In genomic region chr1:86526789-86527598, GRCm38 (mm10) we compare ENCODE assay signal across 8 mouse cellular contexts. TPM values are rescaled to one million over a fixed set of nuclear protein-coding genes. Genes with fewer than 3 reads are reported as not detected.
DNase-seq lines count a peak whose midpoint lies in the region; ATAC-seq and TF ChIP-seq lines count a peak whose summit lies in the region.

No protein-coding gene starts in this region.

- peak in 1 of 2 experiments; percentile 49 for DNase-seq in spleen, adult 2 months (ENCODE audit: low read depth in 1 of 2, low spot score in 2 of 2)
- no peak for DNase-seq in spleen, adult 12 weeks (ENCODE audit: low spot score)
- DNase-seq in embryonic facial prominence, embryonic 10.5 days (ENCODE audit: low spot score) = peak; percentile 64
- peak; percentile 54 to 61 for DNase-seq in heart, postnatal 10 days
- peak; percentile 40 for DNase-seq in layer of hippocampus, adult 9-11 months
- peak; percentile 55 for DNase-seq in midbrain, embryonic 10.5 days (ENCODE audit: low spot score)
- peak; percentile 47 for DNase-seq in stomach, postnatal 0 days (ENCODE audit: low spot score)

- peaks cover 8% of the 10 kb centered on the region for H3K36me3 ChIP-seq in spleen, adult 2 months (ENCODE audit: control insufficient read depth, insufficient read depth, low read length)
- H3K36me3 ChIP-seq in embryonic facial prominence, embryonic 10.5 days (replicated peaks) = peaks cover 42% of the 10 kb centered on the region
- H3K36me3 ChIP-seq in midbrain, embryonic 10.5 days = peaks cover 37% of the 10 kb centered on the region
- peaks cover 9% of the 10 kb centered on the region; the same call in 1 of the 2 replicates for H3K36me3 ChIP-seq in stomach, postnatal 0 days (ENCODE audit: control insufficient read depth, insufficient read depth, low read length)

- peak overlapping the region; percentile 82 for H3K4me2 ChIP-seq in stomach, postnatal 0 days (replicated peaks; ENCODE audit: low read depth)

- under 1% methylated on average over 111 of the region's 111 CpGs for WGBS in spleen, adult 2 months
- under 1% methylated on average over 111 of the region's 111 CpGs for WGBS in embryonic facial prominence, embryonic 10.5 days
- WGBS in midbrain, embryonic 10.5 days = under 1% methylated on average over 111 of the region's 111 CpGs
- WGBS in stomach, postnatal 0 days = under 1% methylated on average over 104 of the region's 111 CpGs

- peak overlapping the region; percentile 94 for H3K4me3 ChIP-seq in spleen, adult 2 months (ENCODE audit: extremely low read depth, insufficient read depth, insufficient read length)
- peak overlapping the region; percentile 100 for H3K4me3 ChIP-seq in embryonic facial prominence, embryonic 10.5 days
- peak overlapping the region; percentile 90 for H3K4me3 ChIP-seq in midbrain, embryonic 10.5 days
- H3K4me3 ChIP-seq in stomach, postnatal 0 days (ENCODE audit: low read depth, low read length) = peak overlapping the region; percentile 98

- no peaks in the 10 kb centered on the region for H3K27me3 ChIP-seq in spleen, adult 2 months (ENCODE audit: control insufficient read depth, insufficient read depth, low read length)
- H3K27me3 ChIP-seq in embryonic facial prominence, embryonic 10.5 days (replicated peaks; ENCODE audit: low read depth, poor library complexity, severe bottlenecking) = no peaks in the 10 kb centered on the region
- H3K27me3 ChIP-seq in midbrain, embryonic 10.5 days (ENCODE audit: low read depth, poor library complexity, severe bottlenecking) = peaks cover 6% of the 10 kb centered on the region
- no peaks in the 10 kb centered on the region for H3K27me3 ChIP-seq in stomach, postnatal 0 days (ENCODE audit: control insufficient read depth, insufficient read depth, low read length)

- peak overlapping the region; percentile 100 for H3K9ac ChIP-seq in stomach, postnatal 0 days (ENCODE audit: low read length)

- ATAC-seq in stomach, postnatal 0 days (ENCODE audit: low FRiP score, low TSS enrichment) = no peak
- ATAC-seq in erythroid progenitor cell, adult 5-6 weeks (replicated peaks; ENCODE audit: low FRiP score, poor library complexity, severe bottlenecking) = no peak

- no peak for TF ChIP-seq CTCF in spleen, adult 2 months (IDR thresholded peaks at IDR 0.05; ENCODE audit: extremely low read depth, insufficient read depth, insufficient read length, insufficient replicate concordance)
- TF ChIP-seq CTCF in stomach, postnatal 0 days (IDR thresholded peaks at IDR 0.05; ENCODE audit: low read depth) = no peak

- TF ChIP-seq EP300 in stomach, postnatal 0 days (optimal IDR thresholded peaks at IDR 0.05) = no peak

- peaks cover 21% of the 10 kb centered on the region for H3K4me1 ChIP-seq in spleen, adult 2 months (ENCODE audit: control insufficient read depth, insufficient read depth, insufficient read length)
- H3K4me1 ChIP-seq in embryonic facial prominence, embryonic 10.5 days = peaks cover 60% of the 10 kb centered on the region
- H3K4me1 ChIP-seq in midbrain, embryonic 10.5 days = peaks cover 54% of the 10 kb centered on the region
- H3K4me1 ChIP-seq in stomach, postnatal 0 days (replicated peaks; ENCODE audit: control insufficient read depth, insufficient read depth) = peaks cover 8% of the 10 kb centered on the region

- no peak; the same call in 1 of the 2 replicates for TF ChIP-seq POLR2A in spleen, adult 2 months (IDR thresholded peaks at IDR 0.05; ENCODE audit: low read depth, low read length)

- peak overlapping the region; percentile 95 for H3K27ac ChIP-seq in spleen, adult 2 months (ENCODE audit: insufficient read depth, low read length)
- peak overlapping the region; percentile 99 for H3K27ac ChIP-seq in embryonic facial prominence, embryonic 10.5 days (replicated peaks)
- H3K27ac ChIP-seq in midbrain, embryonic 10.5 days (replicated peaks) = peak overlapping the region; percentile 100
- peak overlapping the region; percentile 97 for H3K27ac ChIP-seq in stomach, postnatal 0 days (replicated peaks)

- H3K9me3 ChIP-seq in embryonic facial prominence, embryonic 10.5 days = no peaks in the 10 kb centered on the region
- no peaks in the 10 kb centered on the region for H3K9me3 ChIP-seq in midbrain, embryonic 10.5 days (replicated peaks)
- no peaks in the 10 kb centered on the region for H3K9me3 ChIP-seq in stomach, postnatal 0 days (ENCODE audit: control insufficient read depth, low read length)

- intact Hi-C loops in heart, postnatal 10 days (cut with DNase I) = no loop called here

RNA-seq across cellular contexts. Expression of gene Ptma, which starts 0.5 kb away (rescaled TPM):
- polyA plus RNA-seq in spleen, adult 2 months (2012; rRNA removed) = 915 and 918 TPM in 2 replicates
- polyA plus RNA-seq in embryonic facial prominence, embryonic 10.5 days (2016; fragmentation: Nextera tagmentation; extraction: Ambion mirVana) = 3,352 and 3,592 TPM in 2 replicates
- 100 to 1,000 TPM; 535 to 599 TPM for total RNA-seq in heart, postnatal 10 days (2021)
- 2,732 and 2,904 TPM in 2 replicates for polyA plus RNA-seq in midbrain, embryonic 10.5 days (2016; fragmentation: Nextera tagmentation; extraction: Ambion mirVana)
- 1,436 and 1,585 TPM in 2 replicates for polyA plus RNA-seq in stomach, postnatal 0 days (2015; fragmentation: Nextera tagmentation; extraction: Ambion mirVana)
- total RNA-seq in erythroid progenitor cell, adult 5-6 weeks (2015; ENCODE audit: low replicate concordance) = 1,278 and 1,332 TPM in 2 replicates
- 1,012 and 1,167 TPM in 2 replicates for total RNA-seq in erythroid progenitor cell, adult 5-6 weeks (2017; ENCODE audit: low replicate concordance)

RNA-seq across cellular contexts. Expression of gene Pde6d, which starts 55.4 kb away (rescaled TPM):
- polyA plus RNA-seq in spleen, adult 2 months (2012; rRNA removed) = 11.3 and 11.7 TPM in 2 replicates
- polyA plus RNA-seq in embryonic facial prominence, embryonic 10.5 days (2016; fragmentation: Nextera tagmentation; extraction: Ambion mirVana) = 60.8 and 61.2 TPM in 2 replicates
- total RNA-seq in heart, postnatal 10 days (2021) = 10 to 100 TPM; 37.9 to 40.9 TPM
- polyA plus RNA-seq in midbrain, embryonic 10.5 days (2016; fragmentation: Nextera tagmentation; extraction: Ambion mirVana) = 78.3 and 78.9 TPM in 2 replicates
- 33.6 and 38.2 TPM in 2 replicates for polyA plus RNA-seq in stomach, postnatal 0 days (2015; fragmentation: Nextera tagmentation; extraction: Ambion mirVana)
- total RNA-seq in erythroid progenitor cell, adult 5-6 weeks (2015; ENCODE audit: low replicate concordance) = 23.4 and 26.8 TPM in 2 replicates
- total RNA-seq in erythroid progenitor cell, adult 5-6 weeks (2017; ENCODE audit: low replicate concordance) = 4.3 and 13.6 TPM in 2 replicates

RNA-seq across cellular contexts. Expression of gene Cops7b, which starts 55.7 kb away (rescaled TPM):
- polyA plus RNA-seq in spleen, adult 2 months (2012; rRNA removed) = 20.0 and 24.2 TPM in 2 replicates
- polyA plus RNA-seq in embryonic facial prominence, embryonic 10.5 days (2016; fragmentation: Nextera tagmentation; extraction: Ambion mirVana) = 74.1 and 75.7 TPM in 2 replicates
- 10 to 100 TPM; 11.0 to 12.6 TPM for total RNA-seq in heart, postnatal 10 days (2021)
- polyA plus RNA-seq in midbrain, embryonic 10.5 days (2016; fragmentation: Nextera tagmentation; extraction: Ambion mirVana) = 72.3 and 73.5 TPM in 2 replicates
- polyA plus RNA-seq in stomach, postnatal 0 days (2015; fragmentation: Nextera tagmentation; extraction: Ambion mirVana) = 14.9 and 16.2 TPM in 2 replicates
- 1.7 and 10.5 TPM in 2 replicates for total RNA-seq in erythroid progenitor cell, adult 5-6 weeks (2015; ENCODE audit: low replicate concordance)
- total RNA-seq in erythroid progenitor cell, adult 5-6 weeks (2017; ENCODE audit: low replicate concordance) = 4.9 and 5.5 TPM in 2 replicates
